Mouse (Mus musculus): ENCODE data around the gene Ubxn7.

Ubxn7 gene

DNA sequence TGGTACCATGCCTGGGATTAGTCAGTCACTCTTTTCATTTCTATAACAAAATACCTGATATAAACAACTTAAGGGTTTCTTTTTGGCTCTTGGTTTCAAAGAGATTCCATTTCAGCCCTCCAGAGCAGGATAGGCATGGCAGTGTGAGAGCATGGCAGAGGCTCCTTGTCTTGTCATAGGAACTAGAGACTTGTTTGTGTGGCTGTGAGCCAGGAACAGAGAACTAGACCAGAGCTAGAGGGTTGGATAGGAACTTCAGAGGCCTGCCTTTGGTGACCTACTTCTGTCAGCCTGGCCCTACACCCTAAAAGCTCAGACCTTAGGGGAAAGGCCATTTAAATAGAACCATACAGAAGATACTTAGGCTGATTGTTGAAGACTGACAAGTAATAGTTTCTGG lies 50.8 kb downstream of the Ubxn7 start:
- CTCF ChIA-PET: no interaction called here

DNA sequence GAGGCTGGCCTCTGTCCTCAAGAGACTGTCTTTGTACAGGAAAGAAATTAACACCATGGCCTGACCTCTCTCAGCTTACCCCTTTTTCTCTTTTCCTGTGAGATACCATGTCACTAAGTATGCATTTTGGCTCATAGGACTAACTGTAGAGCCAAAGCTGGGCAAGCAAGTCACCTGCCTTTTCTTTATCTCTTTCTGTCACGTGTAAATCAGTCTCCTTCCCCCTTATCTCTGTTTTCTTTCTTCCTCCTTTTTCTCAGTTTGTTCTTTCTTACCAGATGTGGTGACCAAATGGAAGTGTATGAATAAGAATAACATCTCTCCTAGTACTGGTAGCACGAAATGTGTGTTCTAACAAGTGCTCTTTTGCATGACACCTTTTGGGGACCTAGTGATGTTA lies 52.8 kb downstream of the Ubxn7 start:
- CTCF ChIA-PET: no interaction called here

DNA sequence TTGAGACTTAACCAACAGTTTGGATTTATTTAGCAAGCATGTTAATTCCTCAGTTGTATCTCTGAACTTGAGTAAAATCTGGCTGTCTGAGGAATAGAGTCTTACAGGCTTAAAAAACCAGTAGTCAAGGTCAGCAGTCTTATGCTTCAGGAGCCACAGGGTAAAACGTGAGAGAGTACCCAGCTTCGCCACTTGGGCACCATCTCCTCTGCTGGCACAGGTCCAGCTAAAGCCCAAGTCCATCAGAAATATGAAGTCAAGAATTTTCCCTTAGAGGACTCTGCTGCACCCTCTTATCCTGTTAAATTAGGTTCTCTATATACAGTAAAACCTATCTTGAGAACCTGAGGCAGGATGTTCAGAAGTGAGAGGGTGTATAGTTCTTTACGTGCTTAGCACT lies 54.8 kb downstream of the Ubxn7 start:
- CTCF ChIA-PET: no interaction called here

DNA sequence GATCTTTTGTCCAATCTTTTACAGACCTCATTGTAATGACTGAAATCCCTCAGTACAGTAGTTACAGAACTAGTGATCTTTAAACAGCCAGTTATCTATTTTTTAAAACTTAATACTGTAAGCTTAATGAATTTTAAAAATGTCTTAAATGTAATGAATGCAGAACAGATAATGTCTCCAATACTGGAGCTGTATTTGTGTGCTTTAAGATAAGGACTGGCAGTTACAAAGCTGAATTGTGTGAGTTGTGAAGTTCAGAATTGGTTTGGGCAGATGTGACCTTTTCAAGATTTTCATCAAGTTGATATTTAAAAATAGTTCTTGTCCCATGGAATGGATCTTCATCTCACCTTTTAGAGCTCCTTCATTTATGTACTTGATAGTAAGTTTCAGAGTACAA lies 57.0 kb downstream of the Ubxn7 start:
- CTCF ChIA-PET: no interaction called here

DNA sequence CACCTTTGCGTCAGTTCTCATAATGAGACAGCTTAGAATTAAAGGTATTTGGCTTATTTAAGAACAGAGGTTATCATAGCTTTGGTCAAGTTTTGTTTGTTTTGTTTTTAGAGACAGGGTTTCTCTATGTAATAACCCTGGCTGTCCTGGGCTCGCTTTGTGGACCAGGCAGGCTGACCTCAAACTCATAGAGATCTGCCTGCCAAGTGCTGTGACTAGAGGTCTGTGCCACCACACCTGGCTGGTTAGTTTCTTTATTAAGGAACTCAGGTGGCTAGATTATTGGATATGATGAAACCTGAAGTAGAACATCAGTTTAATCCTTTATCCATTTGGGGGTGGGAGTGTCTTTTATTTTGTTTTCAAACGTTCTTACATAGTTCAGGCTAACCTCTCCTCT lies 57.8 kb downstream of the Ubxn7 start:
- CTCF ChIA-PET: no interaction called here

DNA sequence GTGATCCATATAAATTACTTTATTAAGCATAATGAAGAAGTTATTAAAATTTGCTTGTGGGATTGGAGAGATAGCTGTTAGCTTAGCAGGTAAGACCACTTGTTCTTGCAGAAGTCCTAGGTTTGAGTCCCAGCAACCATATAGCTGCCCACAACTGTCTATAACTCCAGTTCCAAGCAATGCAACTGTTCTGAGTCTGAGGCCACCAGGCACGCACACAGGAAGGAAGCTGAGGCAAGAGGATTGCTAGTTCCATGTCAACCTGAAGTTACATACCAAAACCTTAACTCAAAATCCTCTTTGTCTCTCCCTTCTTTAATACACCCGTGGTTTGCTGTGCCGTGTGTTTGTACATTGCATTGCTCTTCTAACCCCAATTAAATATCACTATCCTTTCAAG lies 58.8 kb downstream of the Ubxn7 start:
- CTCF ChIA-PET: interaction anchor here (0.6 kb wide), 1 partner anchor 128 kb away, joined by 14 read pairs; no protein-coding TSS in a partner anchor

DNA sequence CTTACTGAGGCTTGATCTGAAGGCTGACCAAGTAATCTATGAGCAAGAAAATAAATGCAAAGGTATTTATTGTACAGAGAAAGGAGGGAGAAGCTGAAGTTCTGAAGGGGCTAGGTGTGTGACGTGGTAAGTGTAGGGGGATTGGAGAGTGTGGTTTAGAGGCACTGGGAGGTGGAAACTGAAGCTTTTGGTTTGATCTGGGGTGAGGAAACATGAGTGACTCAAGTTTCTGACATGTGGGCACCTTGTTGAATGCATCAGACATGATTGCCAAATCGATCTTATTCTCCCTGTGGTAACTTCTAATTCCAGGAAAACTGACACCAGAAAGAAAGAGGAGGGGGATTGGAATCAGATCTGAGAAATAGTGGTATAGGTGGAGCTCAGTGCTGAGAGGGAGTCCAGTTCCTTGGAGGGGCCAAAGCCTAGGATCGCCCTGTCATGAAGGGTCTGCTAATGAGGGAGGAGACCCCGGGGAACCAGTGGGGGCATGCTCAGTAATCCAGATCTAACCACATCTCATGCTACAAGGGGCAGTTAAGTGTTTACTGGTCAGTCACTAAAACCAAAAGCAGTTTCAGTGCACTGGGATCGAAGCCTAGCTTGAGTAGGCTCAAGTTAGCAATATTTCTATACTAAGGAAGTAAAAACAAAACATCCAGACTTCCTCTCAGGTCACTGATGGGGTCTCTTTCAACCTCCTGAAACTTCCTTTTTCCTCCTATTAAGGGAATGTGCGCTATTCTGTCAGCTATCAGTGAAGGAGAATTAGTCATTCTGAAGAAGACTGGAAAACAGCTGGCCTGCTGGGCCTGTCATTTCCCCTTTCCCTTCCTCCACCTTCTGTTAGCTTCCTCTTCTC lies 63.9 kb downstream of the Ubxn7 start:
- CTCF ChIA-PET: no interaction called here

DNA sequence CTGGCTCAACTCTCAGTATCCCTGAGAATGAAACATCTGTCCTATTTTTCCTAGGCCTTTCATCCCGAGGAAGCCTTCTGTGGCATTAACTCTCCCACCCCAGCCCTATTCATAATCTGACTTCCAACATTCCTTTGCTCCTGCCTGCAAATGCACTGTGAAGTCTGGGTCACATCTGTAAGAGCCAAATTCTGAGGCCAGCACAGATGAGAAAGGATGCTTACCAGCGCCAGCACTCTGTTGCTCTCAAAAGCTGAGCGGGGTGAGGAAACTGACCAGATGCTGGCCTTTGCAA lies 64.4 kb downstream of the Ubxn7 start:
- CTCF ChIA-PET: no interaction called here

DNA sequence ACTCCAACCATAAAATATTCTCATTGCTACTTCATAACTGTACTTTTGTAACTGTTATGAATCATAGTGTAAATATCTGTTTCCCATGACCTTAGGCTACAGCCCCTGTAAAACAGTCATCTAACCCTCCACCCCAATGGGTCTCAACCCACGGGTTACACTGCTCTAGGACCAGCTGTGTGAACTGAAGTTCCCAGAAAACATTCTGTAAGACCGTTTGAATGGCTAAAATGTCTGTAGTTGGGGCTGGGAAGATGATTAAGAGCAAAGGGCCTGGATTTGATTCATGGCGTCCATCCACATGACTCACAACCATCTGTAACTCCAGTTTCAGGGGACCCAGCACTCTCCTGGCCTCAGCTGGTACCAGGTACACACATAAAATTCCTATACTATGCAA lies 66.1 kb downstream of the Ubxn7 start:
- CTCF ChIA-PET: interaction anchor here (0.5 kb wide), 1 partner anchor 31 kb away, joined by 3 read pairs; no protein-coding TSS in a partner anchor

DNA sequence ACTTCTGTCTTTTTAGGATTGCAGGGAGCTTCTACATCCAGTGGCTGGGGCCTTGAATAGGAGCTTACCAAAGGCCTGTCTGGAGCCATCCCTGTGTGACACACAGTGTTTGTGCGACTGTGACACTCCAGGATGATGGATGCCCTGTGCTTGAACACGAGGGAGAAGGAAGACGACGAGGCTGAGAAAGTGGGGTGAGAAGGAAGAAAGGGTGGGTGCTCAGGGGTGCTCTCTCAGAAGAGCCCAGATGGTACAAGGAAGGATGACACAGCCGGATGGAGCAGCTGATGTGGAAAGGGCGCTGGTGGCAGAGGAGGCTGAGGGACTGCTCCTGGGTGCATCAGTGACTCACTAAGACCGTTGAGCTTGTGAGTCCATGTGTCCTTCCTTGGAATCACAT lies 68.2 kb downstream of the Ubxn7 start, which contains the start of gene Tm4sf19:
Gene Tm4sf19, plus strand, starts transcription at position 240 of the 400 bp plus-strand sequence.
- CTCF ChIA-PET: no interaction called here

DNA sequence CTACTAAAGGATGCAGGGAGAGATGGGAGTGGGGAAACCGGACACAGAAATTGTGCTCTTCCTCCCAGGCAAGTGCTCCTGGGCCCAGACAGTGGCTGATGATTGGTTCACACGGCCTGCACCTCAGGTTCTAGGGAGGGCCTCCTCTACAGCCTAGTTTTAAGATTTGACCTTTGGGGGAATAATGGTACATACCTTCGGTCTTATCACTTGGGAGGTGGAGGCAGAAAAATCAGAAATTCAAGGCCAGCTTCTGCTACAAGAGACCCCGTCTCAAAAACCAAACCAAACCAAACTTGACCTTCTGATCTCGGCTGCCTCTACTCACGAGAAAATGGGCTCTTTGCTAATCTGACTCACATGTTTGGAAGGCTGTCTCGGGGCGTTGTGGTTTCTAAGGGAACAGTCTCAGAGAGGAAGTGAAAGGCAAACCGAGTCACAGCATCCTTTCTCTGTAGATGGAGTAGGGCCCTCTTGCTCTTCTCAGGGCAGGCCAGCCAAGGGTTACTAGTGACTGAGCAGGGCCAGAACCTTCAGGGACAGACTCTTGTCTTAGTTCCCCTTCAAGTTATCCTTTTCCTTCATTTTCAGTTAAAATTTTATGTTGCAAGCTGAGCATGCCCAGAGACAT lies 69.4 kb downstream of the Ubxn7 start:
- CTCF ChIA-PET: no interaction called here

DNA sequence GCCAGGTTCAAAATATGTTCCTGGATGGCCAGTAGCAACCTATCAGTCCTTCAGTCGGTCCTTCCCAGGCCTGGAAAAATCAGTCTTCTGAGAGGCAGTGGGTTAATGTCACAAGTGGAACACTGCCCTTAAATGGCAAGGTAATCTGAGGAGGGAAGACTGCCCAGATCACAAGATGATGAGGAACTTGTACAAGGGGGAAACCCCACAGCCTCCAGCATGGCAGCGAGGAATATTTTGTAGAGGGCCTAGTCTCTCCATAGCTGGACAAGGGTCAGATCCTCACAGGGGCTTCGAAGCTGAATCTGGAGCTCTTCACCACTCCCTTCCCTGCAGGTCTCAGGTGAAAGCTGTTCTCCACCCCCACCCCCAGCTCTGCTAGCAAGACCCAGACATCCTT lies 70.8 kb downstream of the Ubxn7 start:
- CTCF ChIA-PET: interaction anchor here (0.6 kb wide), 1 partner anchor 11 kb away, joined by 6 read pairs; no protein-coding TSS in a partner anchor

DNA sequence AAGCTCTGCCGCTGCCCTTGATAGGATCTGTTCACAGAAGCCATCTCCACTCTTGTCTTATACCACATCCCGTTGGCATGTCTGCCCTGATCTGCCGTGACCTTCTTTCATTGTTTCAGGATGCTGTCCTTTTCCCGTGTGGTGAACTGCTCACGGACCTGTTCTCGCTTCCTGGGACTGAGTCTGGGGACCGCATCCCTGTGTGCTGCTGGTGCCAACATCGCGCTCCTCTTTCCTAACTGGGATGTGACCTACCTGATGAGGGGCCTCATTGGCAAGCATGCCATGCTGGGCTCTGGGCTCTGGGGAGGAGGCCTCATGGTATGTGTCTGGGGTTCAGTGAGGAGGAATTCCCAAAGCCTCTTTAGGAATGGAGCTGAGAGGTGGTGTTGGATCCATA lies 73.7 kb downstream of the Ubxn7 start:
- CTCF ChIA-PET: no interaction called here

DNA sequence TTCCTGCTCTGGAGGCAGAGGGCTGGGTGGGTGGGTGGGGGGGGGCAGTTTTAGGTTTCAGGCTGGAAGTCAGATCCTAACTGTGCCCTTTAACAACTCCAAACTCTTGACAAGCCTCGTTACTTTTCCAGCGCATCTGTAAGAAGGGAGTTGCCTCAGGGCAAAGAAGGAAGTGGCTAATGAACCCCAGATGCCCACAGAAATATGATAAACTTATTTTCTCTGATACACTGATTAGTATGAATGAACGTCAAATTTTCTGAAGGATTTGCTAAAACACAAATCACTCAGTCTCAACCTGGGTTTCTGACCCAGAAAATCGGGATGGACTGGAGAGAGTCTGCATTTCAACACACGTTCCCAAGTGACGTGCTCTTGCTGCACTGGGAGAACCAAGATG lies 74.6 kb downstream of the Ubxn7 start:
- CTCF ChIA-PET: no interaction called here

DNA sequence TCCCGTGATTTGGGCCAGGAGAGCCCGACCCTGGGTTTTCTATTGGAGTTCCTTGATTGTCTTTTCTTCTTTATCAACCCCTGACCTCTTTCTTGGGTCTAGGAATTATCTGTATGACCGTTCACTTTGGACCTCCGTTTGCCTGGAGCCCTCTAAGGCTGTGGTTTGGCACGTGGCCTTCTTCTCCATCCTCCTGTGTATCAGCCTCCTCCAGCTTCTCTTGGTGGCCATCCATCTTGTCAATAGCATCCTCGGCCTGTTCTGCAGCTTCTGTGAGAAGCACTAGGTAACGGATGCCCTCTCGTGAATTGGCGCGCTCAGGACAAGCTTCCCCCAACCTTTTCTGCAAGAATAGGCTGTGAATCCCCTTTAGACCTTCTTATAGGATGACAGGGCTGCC lies 75.7 kb downstream of the Ubxn7 start:
- CTCF ChIA-PET: no interaction called here

DNA sequence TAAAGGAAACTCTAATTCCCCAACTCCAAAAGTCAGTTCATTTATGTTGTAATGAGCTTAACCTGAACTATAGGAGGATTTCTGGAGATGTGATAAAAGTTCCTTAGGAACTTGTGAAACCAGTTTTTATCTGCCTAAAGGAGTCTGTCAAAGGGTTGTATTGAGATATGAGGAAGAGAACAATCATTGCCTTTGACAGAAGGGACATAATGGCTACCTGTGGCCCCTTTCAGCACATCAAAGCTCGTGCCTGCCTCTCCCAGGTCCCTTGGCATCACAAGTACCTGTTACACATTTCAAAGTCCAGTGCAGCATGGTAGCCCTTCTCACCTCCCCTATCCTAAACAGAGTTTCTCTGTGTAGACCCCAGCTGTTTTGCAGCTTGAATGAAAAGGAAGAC lies 85.4 kb downstream of the Ubxn7 start:
- CTCF ChIA-PET: no interaction called here

DNA sequence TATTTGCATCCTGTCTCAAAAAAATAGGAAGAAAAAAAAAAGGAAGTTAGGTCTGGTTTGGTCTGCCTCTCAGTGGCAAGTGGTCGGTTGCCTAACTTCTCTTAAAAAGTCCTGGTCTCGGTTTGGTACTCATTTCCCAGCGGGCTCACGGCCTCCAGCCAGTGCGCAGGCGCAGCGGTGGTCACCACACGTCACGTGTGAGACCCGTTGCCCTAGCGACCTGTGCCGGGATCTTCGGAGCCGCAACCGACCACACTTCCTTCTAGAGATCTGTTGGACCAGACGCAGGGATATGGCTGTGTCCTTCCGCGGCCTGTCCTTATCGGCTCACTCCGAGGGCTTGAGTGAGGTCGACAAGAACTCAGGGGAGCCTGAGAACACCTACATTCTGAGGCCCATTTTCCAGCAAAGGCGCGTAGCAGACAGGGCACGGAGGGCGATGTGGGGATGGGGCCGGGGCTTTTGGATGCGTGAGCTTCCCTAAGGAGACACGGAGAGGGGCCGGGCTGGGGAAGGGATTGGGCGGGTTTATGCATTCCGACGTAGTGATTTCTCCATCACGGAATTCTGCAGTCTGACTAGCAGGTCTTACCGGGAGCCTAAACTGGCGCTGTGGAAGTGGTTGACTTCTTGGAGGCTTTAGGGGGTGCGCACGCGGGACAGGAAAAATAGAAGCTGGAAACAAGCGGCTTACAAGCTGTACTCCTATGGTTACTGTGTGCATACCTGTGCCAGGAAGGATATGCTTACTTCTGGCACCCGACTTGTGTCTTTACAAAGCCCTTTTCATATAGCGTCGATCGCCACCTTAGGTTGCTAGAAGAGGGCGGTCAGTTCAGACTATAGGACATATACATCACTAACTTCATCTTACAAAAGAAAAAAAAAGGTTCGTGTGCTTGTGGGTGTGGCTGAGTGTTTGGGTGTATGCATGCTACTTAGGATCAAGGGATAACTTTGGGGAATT lies 87.7 kb downstream of the Ubxn7 start, which contains the start of gene Tctex1d2:
Gene Tctex1d2, plus strand, starts transcription at position 186 of the 967 bp plus-strand sequence.
- CTCF ChIA-PET: interaction anchor here (0.6 kb wide), 1 partner anchor 26 kb away, joined by 4 read pairs; no protein-coding TSS in a partner anchor

DNA sequence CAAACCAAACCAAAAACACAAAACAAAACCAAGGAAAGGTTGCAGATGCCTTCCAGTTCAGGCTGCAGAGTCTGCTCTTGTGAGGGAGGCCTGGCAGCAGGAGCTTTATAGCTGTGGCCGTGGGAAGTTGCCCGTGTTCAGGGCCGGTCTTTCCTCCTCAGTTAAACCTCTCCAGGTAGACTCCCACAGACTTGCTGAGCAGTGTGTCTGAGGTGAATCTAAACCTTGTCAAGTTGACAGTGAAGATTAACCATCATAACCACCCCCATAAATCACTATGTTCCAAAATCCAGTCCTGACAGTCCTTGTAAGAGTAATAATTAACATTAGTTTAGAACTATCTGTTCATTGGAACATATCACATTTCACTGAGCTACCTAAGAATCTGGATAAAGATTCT lies 95.4 kb downstream of the Ubxn7 start:
- CTCF ChIA-PET: no interaction called here

DNA sequence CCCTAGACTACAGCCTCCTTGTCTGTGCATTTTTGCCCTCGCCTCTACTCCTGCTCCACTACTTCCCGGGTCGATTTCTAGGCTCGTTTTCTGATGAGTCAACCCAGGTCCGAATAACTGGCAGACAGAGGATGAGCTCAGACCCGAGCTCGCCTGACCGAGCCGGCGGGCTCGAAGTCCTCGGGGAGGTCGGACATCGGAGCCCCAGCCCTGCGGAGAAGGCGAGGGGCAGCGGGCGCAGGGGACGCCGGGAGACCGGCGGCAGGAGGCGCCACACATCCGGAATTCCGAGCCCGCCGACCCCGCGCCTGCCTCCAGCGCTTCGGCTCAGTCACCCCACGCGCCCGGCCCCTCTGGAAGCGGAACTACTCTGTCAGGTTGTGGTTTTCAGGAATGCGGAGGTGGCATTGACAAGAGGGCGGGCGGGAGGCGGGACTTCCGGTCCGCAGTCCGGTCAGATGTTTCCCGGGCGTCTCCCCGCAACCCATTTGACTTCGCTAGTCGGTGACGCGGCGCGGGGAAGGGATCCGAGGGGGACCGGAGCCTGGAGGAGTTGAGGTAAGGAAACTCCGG lies 98.5 kb downstream of the Ubxn7 start, which contains the start of gene Pcyt1a:
Gene Pcyt1a, plus strand, starts transcription at position 448 of the 573 bp plus-strand sequence.
- CTCF ChIA-PET: interaction anchor here (0.6 to 0.7 kb wide), 7 partner anchors 70 to 749 kb away, joined by 3 to 14 read pairs (median 8); no protein-coding TSS in a partner anchor

DNA sequence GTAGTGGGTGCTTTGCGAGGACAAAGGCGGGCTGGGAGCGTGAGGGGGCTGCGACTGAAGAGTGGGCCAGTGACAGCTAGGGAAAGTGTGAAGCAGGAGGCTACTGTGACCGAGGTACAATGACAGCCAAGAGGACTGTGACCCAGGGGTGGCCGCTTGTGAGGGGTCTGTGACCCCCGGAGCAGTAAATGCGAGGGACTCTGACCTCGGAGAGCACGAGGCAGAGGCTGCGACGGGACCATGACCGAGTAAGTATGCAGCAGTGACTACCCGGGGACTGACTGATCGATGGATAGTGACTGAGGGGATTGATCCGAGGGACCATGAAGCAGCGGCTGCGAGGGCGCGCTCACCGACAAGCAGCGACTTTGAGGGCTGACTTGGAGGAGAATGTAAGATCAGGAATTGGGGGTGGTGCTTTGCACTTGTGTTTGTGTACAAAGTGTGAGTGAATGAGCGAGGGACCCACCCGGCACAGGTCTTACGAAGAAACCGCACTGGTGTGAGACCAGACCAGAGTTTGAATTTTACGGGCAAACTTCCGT lies 99.1 kb downstream of the Ubxn7 start:
- CTCF ChIA-PET: interaction anchor here (0.7 kb wide), 1 partner anchor 749 kb away, joined by 3 read pairs; no protein-coding TSS in a partner anchor

DNA sequence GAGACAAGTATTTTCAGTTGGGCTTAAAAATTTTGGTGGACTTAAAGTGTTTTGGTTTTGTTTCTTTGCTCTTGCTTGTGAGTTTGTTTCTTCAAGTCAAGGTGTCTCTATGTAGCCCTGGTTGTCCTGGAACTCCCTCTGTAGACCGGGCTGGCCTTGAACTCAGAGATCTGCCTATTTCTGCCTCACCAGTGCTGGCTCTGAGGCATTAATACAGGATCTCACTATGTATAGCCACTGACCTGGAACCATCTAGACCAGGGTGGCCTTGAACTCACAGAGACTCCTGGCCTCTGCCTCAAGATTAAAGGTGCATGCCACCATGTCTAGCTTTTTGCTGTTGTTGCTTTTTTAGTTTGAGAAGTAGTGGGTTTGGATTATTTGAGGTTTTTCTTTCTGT lies 99.9 kb downstream of the Ubxn7 start:
- CTCF ChIA-PET: no interaction called here

Data from spleen, embryonic (tissue).